Mouse (Mus musculus) intestine, embryonic 14.5 days (tissue): ENCODE measurements around the gene Ep400. TPM values are rescaled to one million over a fixed set of nuclear protein-coding genes. Genes with fewer than 3 reads are reported as not detected.

ENCODE experiments used
- ATAC-seq: fragments of 200-750 bp; cut with Nextera tagmentation; replicated peaks from 2 replicates; pipeline ENCODE4 v1.8.0; 2017; ENCODE audit warnings: low read depth, moderate number of reproducible peaks, moderate TSS enrichment, moderate library complexity; ENCODE audit not compliant: low FRiP score, low TSS enrichment
- DNase-seq: peaks from one replicate; pipeline ENCODE4 v3.0.0-alpha.2; 2018; ENCODE audit warnings: low spot score
- H3K27ac ChIP-seq: fragments of 300-500 bp; sonication (generic); 2 replicates; pipeline ENCODE4 v1.5.1; 2014; ENCODE audit warnings: low read depth, mild to moderate bottlenecking, control low read depth
- H3K27me3 ChIP-seq: fragments of 300-500 bp; sonication (generic); replicated peaks from 2 replicates; pipeline ENCODE4 v1.6.1; 2014; ENCODE audit warnings: low read length, control low read depth; ENCODE audit not compliant: control insufficient read depth, insufficient read depth
- H3K36me3 ChIP-seq: fragments of 300-500 bp; sonication (generic); 2 replicates; pipeline ENCODE4 v1.6.1; 2014; ENCODE audit warnings: low read length, control low read depth; ENCODE audit not compliant: control insufficient read depth, insufficient read depth
- H3K4me1 ChIP-seq: fragments of 300-500 bp; sonication (generic); replicated peaks from 2 replicates; pipeline ENCODE4 v1.6.1; 2014; ENCODE audit warnings: low read length, control low read depth, mixed read lengths; ENCODE audit not compliant: control insufficient read depth, insufficient read depth
- H3K4me2 ChIP-seq: fragments of 300-500 bp; sonication (generic); 2 replicates; pipeline ENCODE4 v1.6.1; 2014; ENCODE audit warnings: low read length
- H3K4me3 ChIP-seq: fragments of 300-500 bp; sonication (generic); 2 replicates; pipeline ENCODE4 v1.5.1; 2014; ENCODE audit warnings: low read depth, low read length, control low read depth, mixed read lengths
- H3K9ac ChIP-seq: fragments of 300-500 bp; sonication (generic); 2 replicates; pipeline ENCODE4 v1.6.1; 2014; ENCODE audit warnings: mild to moderate bottlenecking, low read length
- H3K9me3 ChIP-seq: fragments of 300-500 bp; sonication (generic); 2 replicates; pipeline ENCODE4 v1.6.1; 2016; ENCODE audit warnings: low read length, control low read depth; ENCODE audit not compliant: control insufficient read depth
- WGBS: fragments of 180-500 bp; shearing (Covaris S2); extraction: QIAGEN DNeasy Blood & Tissue Kit; methylation state at CpG from one replicate; pipeline ENCODE4 v1.1.7; 2014; 5-methylcytosine and 5-hydroxymethylcytosine counted together
- microRNA-seq: library from miRNA; unstranded; fragments of <30 nt; microRNA quantifications from one replicate; pipeline ENCODE4, GENCODE M21; 2016
- polyA plus RNA-seq: library from polyadenylated mRNA; unstranded; fragments of >200 nt; fragmentation: Nextera tagmentation; extraction: Ambion mirVana; gene quantifications from 2 replicates; pipeline ENCODE4 v1.2.1, GENCODE M21; 2014

The Ep400 gene
- polyA plus RNA-seq, 1 experiment from 2014 or later: 39.5 TPM

- Histone ChIP-seq H3K27ac (no peak overlapping the region), H3K9ac (no peak overlapping the region), H3K36me3 (no peaks in the 10 kb centered on the region), H3K4me1 (no peaks in the 10 kb centered on the region), H3K9me3 (no peaks in the 10 kb centered on the region), H3K27me3 (no peaks in the 10 kb centered on the region), H3K4me2 (no peak overlapping the region), H3K4me3 (no peak overlapping the region)
- 40% methylated on average over 6 of the region's 6 CpGs for WGBS
- DNase-seq (no peak), ATAC-seq (no peak; the same call in 1 of the 2 replicates)
Observed at GRCm38 (mm10) chr5:110635951-110636707, 134.4 kb downstream of the Ep400 start.

- no peaks in the 10 kb centered on the region for H3K4me1 ChIP-seq
- H3K36me3 ChIP-seq: no peaks in the 10 kb centered on the region
- H3K4me3 ChIP-seq: no peak overlapping the region
- H3K4me2 ChIP-seq: no peak overlapping the region
- H3K9me3 ChIP-seq: no peaks in the 10 kb centered on the region
- 84% methylated on average over 2 of the region's 2 CpGs for WGBS
- H3K27me3 ChIP-seq: no peaks in the 10 kb centered on the region; the same call in 1 of the 2 replicates
- ATAC-seq (no peak), DNase-seq (no peak)
- no peak overlapping the region for H3K27ac ChIP-seq
- H3K9ac ChIP-seq: no peak overlapping the region
Observed at GRCm38 (mm10) chr5:110629525-110630120, 140.9 kb downstream of the Ep400 start.

GRCm38 (mm10) chr5:110628156-110628555 lies 142.4 kb downstream of the Ep400 start:
- DNase-seq (no peak), ATAC-seq (no peak)
- H3K9me3 ChIP-seq: no peaks in the 10 kb centered on the region
- no peak overlapping the region for H3K4me3 ChIP-seq
- no peak overlapping the region for H3K9ac ChIP-seq
- H3K27ac ChIP-seq: no peak overlapping the region
- no peaks in the 10 kb centered on the region for H3K4me1 ChIP-seq
- no peak overlapping the region for H3K4me2 ChIP-seq
- H3K36me3 ChIP-seq: no peaks in the 10 kb centered on the region
- WGBS: 22% methylated on average over 19 of the region's 19 CpGs
- H3K27me3 ChIP-seq: no peaks in the 10 kb centered on the region; the same call in 1 of the 2 replicates

- Histone ChIP-seq H3K36me3 (no peaks in the 10 kb centered on the region), H3K27me3 (no peaks in the 10 kb centered on the region; the same call in 1 of the 2 replicates), H3K27ac (no peak overlapping the region), H3K4me2 (no peak overlapping the region), H3K9ac (no peak overlapping the region), H3K4me1 (no peaks in the 10 kb centered on the region), H3K4me3 (no peak overlapping the region), H3K9me3 (no peaks in the 10 kb centered on the region)
- WGBS: 72% methylated on average over 10 of the region's 10 CpGs
- ATAC-seq (no peak), DNase-seq (no peak)
Observed at GRCm38 (mm10) chr5:110627351-110627750, 143.2 kb downstream of the Ep400 start.

DNA sequence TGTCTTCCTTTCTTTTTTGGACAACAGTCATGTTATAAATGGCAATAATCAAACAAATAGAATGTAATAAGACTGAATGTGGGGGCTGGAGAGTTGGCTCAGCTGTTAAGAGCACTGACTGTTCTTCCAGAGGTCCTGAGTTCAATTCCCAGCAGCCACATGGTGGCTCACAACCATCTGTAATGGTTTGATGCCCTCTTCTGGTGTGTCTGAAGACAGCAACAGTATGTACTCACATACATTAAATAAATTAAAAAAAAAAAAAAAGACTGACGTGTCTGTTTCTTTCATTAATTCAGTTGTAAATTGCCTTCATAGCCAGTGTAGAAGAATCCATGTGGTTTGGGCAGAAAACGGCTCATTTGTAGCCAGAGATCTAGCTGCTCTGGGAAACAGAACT lies 146.2 kb downstream of the Ep400 start:
- H3K36me3 ChIP-seq: no peaks in the 10 kb centered on the region
- ATAC-seq: no peak
- H3K4me3 ChIP-seq: no peak overlapping the region
- 76% methylated on average over 2 of the region's 2 CpGs for WGBS
- no peak overlapping the region for H3K9ac ChIP-seq
- no peak overlapping the region for H3K4me2 ChIP-seq
- H3K27me3 ChIP-seq: no peaks in the 10 kb centered on the region; the same call in 1 of the 2 replicates
- no peak overlapping the region for H3K27ac ChIP-seq
- DNase-seq: no peak
- H3K4me1 ChIP-seq: no peaks in the 10 kb centered on the region
- no peaks in the 10 kb centered on the region for H3K9me3 ChIP-seq

DNA sequence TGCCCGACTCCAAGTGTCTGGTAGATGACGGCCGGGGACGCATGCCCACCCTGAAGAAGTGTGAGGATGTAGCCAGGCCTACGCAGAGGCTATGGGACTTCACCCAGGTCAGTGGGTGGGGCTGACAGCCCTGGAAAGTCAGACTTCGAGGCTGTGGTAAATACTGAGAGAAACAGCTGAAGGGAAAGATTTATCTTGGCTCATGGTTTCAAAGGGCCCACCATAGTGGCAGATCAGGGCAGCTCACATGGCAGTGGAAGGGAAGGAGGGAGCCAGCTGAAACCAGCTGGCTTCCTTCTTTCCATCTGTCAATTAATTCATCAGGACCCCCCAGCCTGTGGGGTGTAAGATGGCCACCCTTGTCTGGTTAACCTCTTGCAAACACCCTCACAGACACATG lies 151.3 kb downstream of the Ep400 start:
- no peak overlapping the region for H3K4me2 ChIP-seq
- no peak overlapping the region for H3K4me3 ChIP-seq
- H3K4me1 ChIP-seq: no peaks in the 10 kb centered on the region
- H3K27ac ChIP-seq: no peak overlapping the region
- no peaks in the 10 kb centered on the region for H3K27me3 ChIP-seq
- H3K9me3 ChIP-seq: no peaks in the 10 kb centered on the region
- 80% methylated on average over 6 of the region's 6 CpGs for WGBS
- ATAC-seq: no peak
- no peak for DNase-seq
- H3K36me3 ChIP-seq: no peaks in the 10 kb centered on the region
- H3K9ac ChIP-seq: no peak overlapping the region

Small RNA genes lying within 50 kb of the gene (microRNA-seq; reads per million reads assigned to microRNA genes)
- gene Mir7026: 1.5 reads per million, percentile 17 among the genes with 10 or more reads in this experiment

Other genes with a start within 250 kb of the Ep400 start
- gene Galnt9, start 226.4 kb downstream of the Ep400 start, polyA plus RNA-seq: 0.50 and 0.80 TPM in 2 replicates
- 60.7 and 69.1 TPM in 2 replicates for gene Noc4l, start 117.3 kb downstream of the Ep400 start, polyA plus RNA-seq
- gene Ddx51, start 117.3 kb downstream of the Ep400 start, polyA plus RNA-seq: 27.0 and 27.8 TPM in 2 replicates
- 36.4 and 40.4 TPM in 2 replicates for gene Pus1, start 9.9 kb upstream of the Ep400 start, polyA plus RNA-seq
- gene Ulk1, start 39.4 kb upstream of the Ep400 start, polyA plus RNA-seq: 24.8 and 29.2 TPM in 2 replicates
- 28.7 and 29.3 TPM in 2 replicates for gene Hscb, start 69.1 kb upstream of the Ep400 start, polyA plus RNA-seq
- 35.8 and 37.8 TPM in 2 replicates for gene Chek2, start 69.3 kb upstream of the Ep400 start, polyA plus RNA-seq
- gene Ttc28, start 109.1 kb upstream of the Ep400 start, polyA plus RNA-seq: 13.0 and 14.0 TPM in 2 replicates